9 mouse cellular contexts compared by ENCODE assay signal in the genomic region with DNA sequence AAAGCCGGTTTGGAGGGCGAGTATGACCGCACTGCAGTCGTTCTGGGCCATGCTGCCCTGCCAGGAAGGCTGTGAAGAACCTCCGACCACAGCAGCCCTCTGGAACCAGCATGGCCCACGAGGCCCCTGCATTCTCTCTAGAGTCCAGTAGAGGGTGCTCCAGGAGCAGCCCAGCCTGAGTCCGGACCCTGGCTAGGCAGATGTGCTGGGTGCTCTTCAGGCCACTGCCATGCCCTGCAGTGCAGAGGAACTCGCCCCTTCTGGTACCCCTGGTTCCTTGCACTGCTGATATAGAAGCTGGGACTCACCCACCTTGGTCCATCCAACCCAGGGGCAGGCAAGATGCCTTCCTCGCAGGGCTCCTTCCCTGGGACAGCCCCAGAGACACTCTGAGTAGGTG. TPM values are rescaled to one million over a fixed set of nuclear protein-coding genes. Genes with fewer than 3 reads are reported as not detected.
DNase-seq lines count a peak whose midpoint lies in the region; ATAC-seq and TF ChIP-seq lines count a peak whose summit lies in the region.
"Had no signal": no experiment of that assay in that cellular context is flagged by ENCODE, and none has a peak within 500 bp of the region (broad histone marks: within the 10 kb centered on the region; RNA-seq: fewer than 3 reads in every experiment).

No protein-coding gene starts in this region.

- H3K4me1 ChIP-seq in heart, embryonic 12.5 days (replicated peaks), result 0 out of 2 replicates have a peak, but pooled peaks cover 3% of the 10 kb centered on the region
- H3K4me1 ChIP-seq in kidney, postnatal 0 days (replicated peaks; ENCODE audit: insufficient read depth, low read length), result no peaks in the 10 kb centered on the region
- no peaks in the 10 kb centered on the region for H3K4me1 ChIP-seq in lung, postnatal 0 days (ENCODE audit: insufficient read depth, low read depth, low read length)

- peaks cover 55% of the 10 kb centered on the region for H3K36me3 ChIP-seq in heart, embryonic 12.5 days
- H3K36me3 ChIP-seq in kidney, postnatal 0 days (ENCODE audit: insufficient read depth, low read length), result no peaks in the 10 kb centered on the region
- H3K36me3 ChIP-seq in lung, postnatal 0 days (ENCODE audit: insufficient read depth, low read length), result no peaks in the 10 kb centered on the region

- peak; percentile 56 for DNase-seq in heart, adult 8-10 months (ENCODE audit: low spot score)
- peak; percentile 81 for DNase-seq in adipocyte (ENCODE audit: low spot score)
- peak; percentile 87 for DNase-seq in embryo, embryonic 10.5 days (ENCODE audit: low spot score)
- DNase-seq in gastrocnemius, postnatal 4 days (ENCODE audit: low spot score in 2 of 2), result peak; percentile 61 to 69
- peak; percentile 77 for DNase-seq in kidney, postnatal 0 days (ENCODE audit: low spot score)
- DNase-seq in lung, postnatal 0 days (ENCODE audit: low spot score), result peak; percentile 60
- DNase-seq in retina, postnatal 1 day, result peak; percentile 74

- TF ChIP-seq CTCF in kidney, postnatal 0 days (IDR thresholded peaks at IDR 0.05; ENCODE audit: low read depth), result peak; percentile 92
- peak; percentile 88 for TF ChIP-seq CTCF in lung, postnatal 0 days (IDR thresholded peaks at IDR 0.05)

- H3K9me3 ChIP-seq in heart, embryonic 12.5 days (replicated peaks), result no peaks in the 10 kb centered on the region
- H3K9me3 ChIP-seq in kidney, postnatal 0 days (replicated peaks; ENCODE audit: low read length), result no peaks in the 10 kb centered on the region
- no peaks in the 10 kb centered on the region for H3K9me3 ChIP-seq in lung, postnatal 0 days (ENCODE audit: low read length)

- 16% methylated on average over 9 of the region's 9 CpGs for WGBS in heart, embryonic 12.5 days
- WGBS in kidney, postnatal 0 days, result 10% methylated on average over 9 of the region's 9 CpGs
- 13% methylated on average over 9 of the region's 9 CpGs for WGBS in lung, postnatal 0 days

- H3K9ac ChIP-seq in heart, embryonic 12.5 days, result no peak overlapping the region
- no peak overlapping the region for H3K9ac ChIP-seq in kidney, postnatal 0 days (ENCODE audit: low read depth, low read length)
- no peak overlapping the region for H3K9ac ChIP-seq in lung, postnatal 0 days (replicated peaks; ENCODE audit: low read depth)

- no peak overlapping the region for H3K27ac ChIP-seq in heart, embryonic 12.5 days (ENCODE audit: poor library complexity, severe bottlenecking)
- H3K27ac ChIP-seq in kidney, postnatal 0 days, result no peak overlapping the region
- no peak overlapping the region for H3K27ac ChIP-seq in lung, postnatal 0 days (ENCODE audit: low read length)

- H3K4me2 ChIP-seq in heart, embryonic 12.5 days, result no peak overlapping the region
- H3K4me2 ChIP-seq in kidney, postnatal 0 days (ENCODE audit: low read length), result no peak overlapping the region
- no peak overlapping the region for H3K4me2 ChIP-seq in lung, postnatal 0 days (replicated peaks; ENCODE audit: low read depth, low read length)

- H3K4me3 ChIP-seq in heart, embryonic 12.5 days, result no peak overlapping the region
- no peak overlapping the region for H3K4me3 ChIP-seq in kidney, postnatal 0 days (replicated peaks; ENCODE audit: low read depth, low read length)
- H3K4me3 ChIP-seq in lung, postnatal 0 days (ENCODE audit: low read depth, low read length), result no peak overlapping the region
- H3K4me3 ChIP-seq: myocyte had no signal

- no peak for ATAC-seq in heart, embryonic 12.5 days (ENCODE audit: insufficient number of reproducible peaks, low FRiP score)
- peak; percentile 60 for ATAC-seq in kidney, postnatal 0 days (replicated peaks; ENCODE audit: low FRiP score, low read depth)
- peak; percentile 71 for ATAC-seq in lung, postnatal 0 days

- peaks cover 14% of the 10 kb centered on the region for H3K27me3 ChIP-seq in heart, embryonic 12.5 days (replicated peaks)
- H3K27me3 ChIP-seq in kidney, postnatal 0 days (ENCODE audit: insufficient read depth, low read length), result no peaks in the 10 kb centered on the region
- no peaks in the 10 kb centered on the region for H3K27me3 ChIP-seq in lung, postnatal 0 days (replicated peaks; ENCODE audit: insufficient read depth, low read length)

- TF ChIP-seq EP300 in lung, postnatal 0 days (IDR thresholded peaks at IDR 0.05), result no peak

RNA-seq across cellular contexts. Expression of a gene that starts 50.5 kb away (rescaled TPM):
- 10 to 100 TPM in 1 of 4 experiments, 1 to 10 TPM in 3; 5.2 to 10.4 (median 7.1) TPM for total RNA-seq in heart, adult 8-10 months (2022)
- polyA plus RNA-seq in heart, embryonic 12.5 days (2016; fragmentation: Nextera tagmentation; extraction: Ambion mirVana), result 8.4 and 8.7 TPM in 2 replicates
- 10 to 100 TPM; 14.6 to 18.4 TPM for total RNA-seq in gastrocnemius, postnatal 4 days (2021)
- 0.68 and 0.72 TPM in 2 replicates for polyA plus RNA-seq in kidney, postnatal 0 days (2015; fragmentation: Nextera tagmentation; extraction: Ambion mirVana)
- polyA plus RNA-seq in lung, postnatal 0 days (2015; fragmentation: Nextera tagmentation; extraction: Ambion mirVana), result 0.16 and 0.35 TPM in 2 replicates
